Mouse (Mus musculus) lung, embryonic 16.5 days (tissue): ENCODE measurements around the gene Thap8. TPM values are rescaled to one million over a fixed set of nuclear protein-coding genes. Genes with fewer than 3 reads are reported as not detected.
A peak's percentile ranks its signal among the peaks of the same experiment; 100 is the strongest.

ENCODE experiments used
- ATAC-seq: fragments of 200-750 bp; cut with Nextera tagmentation; 2 replicates; pipeline ENCODE4 v1.8.0; 2017; ENCODE audit warnings: low read depth, mild to moderate bottlenecking, moderate library complexity
- H3K27ac ChIP-seq: fragments of 300-500 bp; sonication (generic); 2 replicates; pipeline ENCODE4 v1.5.1; 2014; ENCODE audit warnings: mild to moderate bottlenecking, control low read depth, low read length
- H3K27me3 ChIP-seq: fragments of 300-500 bp; sonication (generic); 2 replicates; pipeline ENCODE4 v1.6.1; 2014; ENCODE audit warnings: low read depth, low read length, mixed read lengths; ENCODE audit not compliant: control insufficient read depth, insufficient read depth
- H3K36me3 ChIP-seq: fragments of 300-500 bp; sonication (generic); 2 replicates; pipeline ENCODE4 v1.6.1; 2014; ENCODE audit warnings: low read length; ENCODE audit not compliant: control insufficient read depth, insufficient read depth
- H3K4me1 ChIP-seq: fragments of 300-500 bp; sonication (generic); replicated peaks from 2 replicates; pipeline ENCODE4 v1.6.1; 2014; ENCODE audit warnings: low read length, mixed read lengths; ENCODE audit not compliant: control insufficient read depth, insufficient read depth
- H3K4me2 ChIP-seq: fragments of 300-500 bp; sonication (generic); 2 replicates; pipeline ENCODE4 v1.6.1; 2014; ENCODE audit warnings: low read depth, low read length, control low read depth
- H3K4me3 ChIP-seq: fragments of 300-500 bp; sonication (generic); 2 replicates; pipeline ENCODE4 v1.5.1; 2014; ENCODE audit warnings: mild to moderate bottlenecking, low read length, control low read depth
- H3K9ac ChIP-seq: fragments of 300-500 bp; sonication (generic); 2 replicates; pipeline ENCODE4 v1.6.1; 2014; ENCODE audit warnings: low read length, control low read depth
- H3K9me3 ChIP-seq: fragments of 300-500 bp; sonication (generic); 2 replicates; pipeline ENCODE4 v1.6.1; 2016; ENCODE audit warnings: low read length; ENCODE audit not compliant: control insufficient read depth
- WGBS: fragments of 180-500 bp; shearing (Covaris S2); extraction: QIAGEN DNeasy Blood & Tissue Kit; methylation state at CpG from one replicate; pipeline ENCODE4 v1.1.7; 2014; 5-methylcytosine and 5-hydroxymethylcytosine counted together
- polyA plus RNA-seq: library from polyadenylated mRNA; unstranded; fragments of >200 nt; fragmentation: Nextera tagmentation; extraction: Ambion mirVana; gene quantifications from 2 replicates; pipeline ENCODE4 v1.2.1, GENCODE M21; 2015

The Thap8 gene
- polyA plus RNA-seq, 1 experiment from 2014 or later: 0.48 TPM

DNA sequence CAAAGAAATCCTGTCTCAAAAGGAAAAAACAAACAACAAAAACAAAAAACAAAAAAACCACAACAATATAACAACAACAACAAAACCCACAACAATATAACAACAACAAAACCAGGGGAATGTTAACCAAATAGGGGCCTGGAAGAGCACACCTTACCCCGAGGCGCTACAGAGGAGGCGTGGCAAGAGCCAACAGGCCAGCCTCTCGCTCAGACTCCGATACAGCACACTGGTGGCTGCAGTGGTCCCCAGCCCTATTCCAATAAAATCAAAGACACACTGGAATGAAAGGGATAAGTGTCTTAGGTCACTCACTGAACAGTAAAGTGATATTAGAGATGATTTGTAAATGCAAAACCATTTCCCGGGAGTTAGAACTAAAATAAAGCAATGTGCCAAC is 358 bp upstream of the Thap8 start:
- 0% methylated on average over 6 of the region's 6 CpGs for WGBS
- Histone ChIP-seq H3K4me3 (peak overlapping the region; percentile 90), H3K36me3 (no peaks in the 10 kb centered on the region), H3K27me3 (no peaks in the 10 kb centered on the region), H3K9me3 (no peaks in the 10 kb centered on the region), H3K4me1 (peaks cover 10% of the 10 kb centered on the region), H3K4me2 (peak overlapping the region; percentile 97), H3K9ac (peak overlapping the region; percentile 75), H3K27ac (peak overlapping the region; percentile 99; the same call in 1 of the 2 replicates)
- ATAC-seq: 0 out of 2 replicates have a peak, but pooled peaks have one; percentile 19

DNA sequence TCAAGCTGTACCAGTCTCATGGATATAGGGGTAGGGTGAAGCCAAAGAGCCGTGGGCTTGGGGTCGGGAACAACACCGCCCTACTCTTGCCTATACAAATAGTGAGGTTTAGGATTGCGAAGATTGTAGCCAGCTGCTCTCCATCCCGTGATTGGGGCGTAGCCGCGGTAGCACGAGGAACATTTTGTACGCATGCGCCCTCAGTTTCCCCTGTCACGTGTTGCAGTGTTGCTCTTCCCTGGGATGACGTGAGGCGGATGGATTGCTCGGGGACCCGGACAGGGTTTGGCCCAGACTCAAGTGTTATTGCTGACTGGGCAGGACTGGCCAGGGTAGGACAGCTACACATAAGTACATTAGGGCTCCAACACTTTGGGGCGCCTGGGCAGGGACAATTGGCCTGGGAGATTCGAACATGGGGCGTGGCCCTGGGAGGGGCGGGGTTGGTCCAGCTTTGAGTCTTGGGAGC is 810 bp downstream of the Thap8 start:
- H3K27me3 ChIP-seq: no peaks in the 10 kb centered on the region
- H3K4me3 ChIP-seq: peak overlapping the region; percentile 90
- peak; percentile 92 for ATAC-seq
- peak overlapping the region; percentile 99 for H3K27ac ChIP-seq
- H3K4me1 ChIP-seq: peaks cover 10% of the 10 kb centered on the region
- H3K4me2 ChIP-seq: peak overlapping the region; percentile 97
- peak overlapping the region; percentile 75 for H3K9ac ChIP-seq
- H3K9me3 ChIP-seq: no peaks in the 10 kb centered on the region
- 0% methylated on average over 20 of the region's 20 CpGs for WGBS
- H3K36me3 ChIP-seq: no peaks in the 10 kb centered on the region

DNA sequence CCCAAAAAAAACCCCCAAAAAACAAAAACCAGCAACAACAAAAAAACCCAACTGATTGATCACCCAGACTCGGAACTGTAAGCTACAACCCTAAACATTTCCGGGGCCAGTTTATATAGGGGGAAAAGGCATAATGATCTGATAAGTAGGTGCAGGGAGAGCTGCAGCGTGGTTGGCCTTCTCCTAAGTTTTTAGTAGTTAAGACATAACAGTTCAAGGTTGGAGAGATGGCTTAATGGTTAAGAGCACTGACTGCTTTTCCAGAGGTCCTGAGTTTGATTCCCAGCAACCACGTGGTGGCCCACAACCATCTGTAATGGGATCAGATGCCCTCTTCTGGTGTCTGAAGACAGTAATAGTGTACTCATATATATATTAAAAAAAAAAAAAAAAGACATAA is 1.6 kb downstream of the Thap8 start:
- no peak for ATAC-seq
- peak overlapping the region; percentile 99 for H3K27ac ChIP-seq
- H3K4me3 ChIP-seq: no peak overlapping the region
- H3K9ac ChIP-seq: no peak overlapping the region
- H3K36me3 ChIP-seq: no peaks in the 10 kb centered on the region
- peak overlapping the region; percentile 97; the same call in 1 of the 2 replicates for H3K4me2 ChIP-seq
- no peaks in the 10 kb centered on the region for H3K9me3 ChIP-seq
- 57% methylated on average over 4 of the region's 4 CpGs for WGBS
- no peaks in the 10 kb centered on the region for H3K27me3 ChIP-seq
- peaks cover 10% of the 10 kb centered on the region for H3K4me1 ChIP-seq

DNA sequence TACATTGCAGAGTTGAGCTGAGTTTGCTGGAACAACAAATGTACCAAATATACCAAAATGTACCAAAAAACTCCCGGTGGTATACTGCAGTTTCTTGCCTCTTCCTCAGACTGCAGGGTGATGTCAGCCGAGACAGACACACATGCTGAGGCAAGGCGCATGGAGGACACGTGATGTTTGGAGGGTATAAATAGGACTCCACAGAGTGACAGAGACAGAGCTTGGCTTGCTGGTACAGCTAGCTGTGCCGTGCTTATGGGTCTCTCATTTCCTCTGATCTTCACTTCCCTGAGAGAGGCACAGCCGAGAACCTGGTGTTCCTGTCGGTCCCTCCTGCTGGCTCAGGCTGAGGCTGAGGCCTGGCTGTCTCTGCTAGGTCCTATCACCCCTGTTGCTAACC is 2.8 kb downstream of the Thap8 start:
- H3K36me3 ChIP-seq: no peaks in the 10 kb centered on the region
- WGBS: 71% methylated on average over 7 of the region's 7 CpGs
- no peak for ATAC-seq
- peaks cover 10% of the 10 kb centered on the region for H3K4me1 ChIP-seq
- no peak overlapping the region for H3K4me3 ChIP-seq
- H3K9me3 ChIP-seq: no peaks in the 10 kb centered on the region
- H3K4me2 ChIP-seq: no peak overlapping the region
- no peaks in the 10 kb centered on the region for H3K27me3 ChIP-seq
- no peak overlapping the region for H3K27ac ChIP-seq
- H3K9ac ChIP-seq: no peak overlapping the region

DNA sequence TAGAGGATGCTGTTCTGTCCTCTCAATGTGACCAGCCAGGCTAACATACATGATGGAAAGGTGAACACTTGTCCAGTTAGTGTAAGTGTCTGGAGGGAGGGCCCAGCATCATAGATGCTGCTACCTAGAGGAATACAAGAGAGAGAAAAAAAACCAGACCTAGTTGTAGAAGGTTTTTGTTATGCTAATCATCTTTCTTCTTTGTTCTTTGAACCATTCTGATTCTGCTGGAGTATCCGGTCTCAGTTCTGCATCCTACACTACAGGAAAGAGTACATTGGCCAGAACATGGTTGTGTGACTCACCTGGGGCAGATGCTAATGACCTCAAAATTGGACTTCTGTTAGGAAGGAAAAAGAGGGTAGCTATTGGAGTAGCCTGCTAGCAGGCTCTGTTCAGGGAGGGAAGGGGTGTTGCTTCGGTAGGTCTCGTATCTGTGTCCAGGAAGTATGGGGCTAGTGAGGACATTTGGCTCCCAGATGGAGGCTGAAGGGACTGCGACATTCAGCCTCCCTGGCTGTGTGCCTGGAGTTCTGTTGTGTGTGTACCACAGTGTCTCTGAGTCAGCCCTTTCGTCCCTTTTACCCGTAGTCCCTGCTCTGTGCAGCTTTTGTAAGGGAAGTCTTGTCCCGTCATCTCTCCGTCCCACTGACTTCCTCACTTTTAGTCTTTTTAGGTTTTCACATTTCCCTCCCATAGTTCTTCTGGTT is 7.0 kb downstream of the Thap8 start:
- 51% methylated on average over 8 of the region's 8 CpGs for WGBS
- H3K4me1 ChIP-seq: no peaks in the 10 kb centered on the region; the same call in 1 of the 2 replicates
- no peak overlapping the region for H3K4me3 ChIP-seq
- no peak overlapping the region for H3K4me2 ChIP-seq
- no peak overlapping the region for H3K27ac ChIP-seq
- peak; percentile 29 for ATAC-seq
- H3K9ac ChIP-seq: no peak overlapping the region
- H3K9me3 ChIP-seq: no peaks in the 10 kb centered on the region
- H3K36me3 ChIP-seq: no peaks in the 10 kb centered on the region
- no peaks in the 10 kb centered on the region for H3K27me3 ChIP-seq

DNA sequence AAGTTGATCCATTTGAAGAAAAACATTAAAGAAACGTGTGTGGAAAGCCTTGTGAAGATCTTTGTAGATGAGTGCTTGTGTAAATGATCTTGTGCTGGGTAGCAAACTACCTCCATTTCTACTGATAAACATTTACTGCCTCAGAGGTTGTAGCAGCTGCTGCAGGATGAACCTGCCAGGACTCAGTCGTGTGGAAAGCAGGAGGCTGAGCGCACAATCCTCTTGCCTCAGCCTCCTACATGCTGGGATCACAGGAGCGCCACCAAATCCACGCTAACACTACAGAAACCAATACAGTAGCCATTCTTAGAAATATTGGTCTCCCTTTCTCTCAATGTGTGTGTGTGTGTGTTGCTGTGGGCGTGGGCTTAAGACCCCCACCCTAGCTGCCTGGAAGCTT is 8.2 kb downstream of the Thap8 start:
- WGBS: 63% methylated on average over 6 of the region's 6 CpGs
- Histone ChIP-seq H3K9ac (no peak overlapping the region), H3K27ac (no peak overlapping the region), H3K4me2 (no peak overlapping the region), H3K36me3 (no peaks in the 10 kb centered on the region), H3K9me3 (no peaks in the 10 kb centered on the region), H3K4me1 (no peaks in the 10 kb centered on the region; the same call in 1 of the 2 replicates), H3K27me3 (no peaks in the 10 kb centered on the region), H3K4me3 (no peak overlapping the region)
- no peak for ATAC-seq

DNA sequence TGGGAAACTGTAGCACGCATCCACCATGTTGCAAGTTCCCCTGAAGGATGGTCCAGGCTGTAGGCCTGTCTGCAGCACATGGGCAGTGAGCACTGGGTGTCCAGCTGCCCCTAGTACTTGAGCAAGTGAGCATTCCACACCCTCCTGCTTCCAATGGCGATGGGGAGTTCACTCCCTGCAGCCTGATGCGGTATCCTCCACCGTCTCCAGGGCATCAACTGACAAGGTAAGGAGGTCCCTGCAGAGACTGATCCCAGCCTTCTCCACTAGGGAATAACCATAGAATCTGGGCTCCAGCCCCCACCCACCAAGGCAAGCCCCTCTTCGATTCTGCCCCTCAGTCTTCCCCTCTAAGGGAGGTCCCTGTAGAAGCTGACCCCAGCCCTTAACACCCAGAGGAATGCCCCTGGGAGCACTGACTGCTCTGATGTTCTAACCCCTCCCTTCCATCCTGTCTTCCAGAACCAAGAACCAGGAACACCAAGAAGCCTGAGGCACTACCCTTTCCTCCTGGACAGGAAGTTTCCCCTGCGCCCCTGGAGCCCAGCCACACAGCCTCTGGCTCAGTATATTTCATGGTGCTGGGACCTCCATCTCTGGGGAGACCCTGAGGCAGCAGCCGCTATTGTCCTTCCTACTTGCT is 9.3 kb downstream of the Thap8 start:
- Histone ChIP-seq H3K9me3 (no peaks in the 10 kb centered on the region), H3K27ac (no peak overlapping the region), H3K27me3 (no peaks in the 10 kb centered on the region), H3K4me1 (no peaks in the 10 kb centered on the region; the same call in 1 of the 2 replicates), H3K36me3 (no peaks in the 10 kb centered on the region), H3K4me2 (no peak overlapping the region), H3K4me3 (no peak overlapping the region), H3K9ac (no peak overlapping the region)
- ATAC-seq: no peak
- 67% methylated on average over 7 of the region's 7 CpGs for WGBS

DNA sequence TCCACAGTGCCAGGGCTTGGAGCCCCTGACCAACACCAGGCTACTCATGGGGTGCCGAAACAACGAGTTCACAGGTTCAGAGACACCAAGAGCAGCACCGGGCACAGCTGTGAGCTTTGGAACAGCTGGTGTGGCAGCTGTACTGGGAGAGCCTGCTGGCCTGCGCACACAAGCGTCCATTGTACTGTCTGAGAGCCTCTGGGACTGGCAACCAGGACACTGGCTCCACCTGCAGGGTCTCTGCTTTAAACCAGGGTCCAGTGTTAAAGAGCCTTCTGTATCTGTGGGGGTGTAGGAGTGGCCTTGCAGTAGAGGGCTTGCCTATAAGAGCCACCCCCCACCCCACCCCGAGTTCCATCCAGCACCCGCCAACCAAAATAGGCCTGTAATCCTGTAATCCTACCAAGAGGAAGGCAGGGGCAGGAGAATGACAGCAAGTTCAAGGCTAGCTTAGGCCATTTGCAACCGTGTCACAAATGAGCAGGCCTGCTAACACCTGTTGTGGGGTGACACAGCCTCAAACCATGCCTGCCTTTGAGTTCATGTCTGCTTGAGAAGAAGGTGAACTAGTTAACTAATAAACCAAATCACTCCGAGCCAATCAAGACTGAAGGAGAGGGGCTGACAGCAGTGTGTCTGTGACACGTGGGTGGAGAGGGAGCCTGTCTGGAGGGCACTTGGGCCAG is 10.0 kb downstream of the Thap8 start:
- 56% methylated on average over 10 of the region's 10 CpGs for WGBS
- no peak for ATAC-seq
- no peak overlapping the region for H3K27ac ChIP-seq

More for the DNA sequence above, 10.0 kb downstream of the Thap8 start:
- no peak overlapping the region for H3K4me3 ChIP-seq
- H3K4me1 ChIP-seq: no peaks in the 10 kb centered on the region; the same call in 1 of the 2 replicates
- no peak overlapping the region for H3K9ac ChIP-seq
- H3K27me3 ChIP-seq: no peaks in the 10 kb centered on the region
- H3K4me2 ChIP-seq: no peak overlapping the region
- no peaks in the 10 kb centered on the region for H3K9me3 ChIP-seq
- no peaks in the 10 kb centered on the region for H3K36me3 ChIP-seq
